Mouse (Mus musculus) adrenal gland, adult (tissue): ENCODE measurements around the gene Tecr.
A peak's percentile ranks its signal among the peaks of the same experiment; 100 is the strongest.

Source experiments
- DNase-seq, 2 experiments: peaks; one replicate each; pipeline ENCODE4 v3.0.0; 2022 to 2023; ENCODE audit warnings: low spot score in 1 of 2; ENCODE audit not compliant: inconsistent age in 2 of 2

Tecr gene

DNA sequence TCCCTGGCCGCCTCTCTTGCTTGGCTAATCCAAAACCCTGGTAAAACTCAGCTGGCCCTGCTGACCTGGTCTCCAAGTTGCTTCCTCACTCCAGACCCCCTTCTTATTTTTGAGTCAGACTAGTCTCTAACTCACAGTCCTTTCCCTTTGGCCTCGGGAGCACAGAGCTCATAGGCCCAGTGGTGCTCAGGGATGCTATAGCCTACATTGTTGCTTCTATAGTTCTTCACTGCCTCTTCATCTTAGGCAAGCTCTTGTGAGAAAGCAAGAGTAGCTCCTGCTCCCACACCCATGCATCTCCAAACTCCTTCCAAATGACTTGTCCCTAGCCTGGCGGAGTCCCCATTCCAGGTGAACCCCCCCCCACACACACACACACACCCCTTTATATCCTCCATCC is 40.1 kb downstream of the Tecr start:
- peak in 1 of 2 experiments; percentile 14 for DNase-seq

DNA sequence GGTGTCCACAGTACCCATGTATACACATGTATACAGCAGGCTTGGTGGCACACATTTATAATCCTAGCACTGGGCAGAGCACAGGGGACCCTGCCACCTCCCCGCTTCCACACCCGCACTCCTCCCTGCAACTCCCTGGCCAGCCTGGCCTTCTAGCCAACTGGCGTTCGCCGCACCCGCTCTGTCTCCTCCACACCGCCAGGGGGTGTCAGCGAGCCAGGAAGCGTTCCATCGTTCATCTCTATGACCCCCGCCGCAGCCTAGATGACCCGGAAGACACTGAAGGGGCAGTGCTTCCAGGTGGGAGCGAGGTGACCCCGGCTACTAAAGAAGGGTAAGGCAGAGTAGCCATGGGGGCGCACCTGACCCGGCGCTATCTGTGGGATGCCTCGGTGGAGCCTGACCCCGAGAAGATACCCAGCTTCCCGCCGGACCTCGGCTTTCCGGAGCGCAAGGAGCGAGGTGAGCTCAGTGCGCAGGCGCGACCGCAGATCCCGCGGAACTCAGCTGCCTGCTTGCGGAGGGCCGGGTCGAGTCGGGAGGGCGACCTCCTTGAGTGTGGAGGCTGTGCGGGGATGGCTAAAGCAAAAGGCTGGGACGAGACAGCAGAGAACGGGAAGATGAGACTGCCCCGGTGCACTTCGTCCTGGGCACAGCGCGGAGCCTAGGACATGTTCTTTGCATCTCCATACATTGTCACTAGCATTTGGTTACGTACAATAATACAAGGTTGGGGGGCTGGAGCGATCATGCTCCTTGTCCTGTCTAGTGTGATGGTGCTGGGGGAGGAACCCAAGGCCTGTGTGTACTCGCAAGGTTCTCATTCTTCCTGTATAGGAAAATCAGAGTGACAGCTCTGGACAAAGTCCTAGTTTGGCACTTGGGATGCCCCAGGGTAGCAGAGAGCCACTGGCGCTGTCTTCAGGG is 41.0 kb downstream of the Tecr start, which contains the start of gene Ndufb7:
Ndufb7 (plus strand) TSS at position 203 of the 927 bp plus-strand sequence.
- peak; percentile 95 to 99 for DNase-seq

- DNase-seq, result peak; percentile 28 to 54
Measured at GRCm38 (mm10) chr8:83565731-83566375, 41.9 kb downstream of the Tecr start.

DNA sequence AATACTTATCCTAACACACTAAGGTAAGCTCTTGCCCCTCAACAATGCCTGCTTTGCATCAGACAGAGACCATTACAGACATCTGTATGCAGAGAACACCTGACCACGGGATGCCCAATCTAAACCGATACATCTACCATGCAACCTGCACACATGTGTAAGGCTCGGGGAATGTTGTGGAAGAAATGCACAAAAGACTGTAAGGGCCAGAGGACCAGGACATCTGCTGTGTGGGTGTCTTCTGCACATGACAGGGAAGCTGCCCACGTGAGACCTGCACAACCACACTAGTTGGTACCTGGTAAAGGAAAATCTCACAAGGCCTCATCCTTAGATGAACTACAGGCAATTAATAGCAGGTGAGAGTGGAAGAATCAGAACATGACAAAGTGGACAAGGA is 44.5 kb downstream of the Tecr start:
- no peak for DNase-seq

- no peak for DNase-seq
Measured at GRCm38 (mm10) chr8:83562669-83563068, 45.1 kb downstream of the Tecr start.

GRCm38 (mm10) chr8:83535736-83536135 is 72.0 kb downstream of the Tecr start, which contains the start of gene Olfr370:
Gene Olfr370 (plus strand): TSS chr8:83535780.
- no peak for DNase-seq

- no peak for DNase-seq
Measured at GRCm38 (mm10) chr8:83534802-83535201, 73.0 kb downstream of the Tecr start.
